Mouse (Mus musculus) gastrocnemius, adult 2 months (tissue): ENCODE results near the gene Gm20521. TPM values are rescaled to one million over a fixed set of nuclear protein-coding genes. Genes with fewer than 3 reads are reported as not detected.

Experiments used
- DNase-seq: peaks from one replicate; pipeline ENCODE4 v3.0.0; 2022
- H3K27ac ChIP-seq: fragments of 200-600 bp; 2 replicates; pipeline ENCODE4 v1.8.1; 2022; ENCODE audit warnings: mild to moderate bottlenecking
- H3K4me3 ChIP-seq: fragments of 200-600 bp; 2 replicates; pipeline ENCODE4 v1.8.1; 2022; ENCODE audit warnings: mild to moderate bottlenecking, moderate library complexity
- CTCF ChIP-seq: fragments of 200-600 bp; IDR thresholded peaks from 2 replicates; pipeline ENCODE4 v1.8.1; 2022; ENCODE audit warnings: antibody characterized with exemption, mild to moderate bottlenecking, moderate library complexity
- intact Hi-C: fragments of 180-260 bp; cut with DNase I; formaldehyde crosslinking; loops from one replicate; pipeline ENCODE4 v1.15.1; 2025
- total RNA-seq, 2 experiments: library from RNA; stranded (reverse); gene quantifications; 2 replicates each; pipeline ENCODE4 v1.2.3; 2021

Gene Gm20521
- total RNA-seq, 2 experiments from 2014 or later: 0.56 to 4.4 TPM

DNA sequence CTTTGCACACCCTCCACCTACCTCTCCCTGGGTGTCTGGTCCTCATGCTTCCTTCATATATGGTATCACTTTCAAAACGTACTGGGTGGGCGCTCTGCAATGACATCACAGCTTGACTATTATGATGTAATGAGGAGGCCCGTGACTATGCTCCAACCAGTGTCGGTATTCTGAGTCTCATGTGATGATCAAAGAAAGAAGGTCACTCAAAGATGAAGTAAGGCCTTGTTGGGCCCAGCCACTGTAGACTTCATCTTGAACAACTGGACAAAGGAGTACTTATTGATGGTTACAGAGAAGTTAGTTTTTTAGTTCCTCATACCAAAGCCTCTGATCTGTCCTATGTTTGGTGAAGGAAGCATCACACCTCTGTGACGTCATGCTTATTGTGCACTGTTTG, 12.4 kb upstream of the Gm20521 start, which contains the start of gene Homez:
Gene Homez, minus strand, starts transcription at position 101 of the 400 bp plus-strand sequence.
- Histone ChIP-seq H3K4me3 (no peak within 1 kb of the TSS), H3K27ac (no peak within 1 kb of the TSS)
- intact Hi-C loops: no loop called here
- no peak for DNase-seq
- TF ChIP-seq CTCF: no peak

DNA sequence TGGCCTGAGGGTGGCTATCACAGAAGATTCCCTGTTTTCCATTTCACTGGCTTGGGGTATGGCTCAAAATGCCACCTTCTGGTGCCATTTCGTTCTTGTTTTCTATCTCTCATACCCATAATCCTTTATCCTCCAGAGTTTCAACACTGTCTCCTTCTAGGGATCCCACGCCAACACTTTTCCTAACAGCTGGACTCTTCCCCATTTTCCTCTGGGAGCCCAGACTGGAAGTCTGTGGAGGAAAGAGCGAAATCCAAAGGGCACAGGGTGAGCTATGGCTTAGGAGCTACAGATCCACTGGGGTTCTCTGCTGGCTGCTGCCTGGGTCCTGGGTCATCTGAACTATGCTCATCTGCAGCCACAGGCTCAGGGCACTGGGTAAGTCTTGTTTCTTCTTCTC, 9.1 kb upstream of the Gm20521 start:
- no peak for TF ChIP-seq CTCF
- no peak for DNase-seq
- intact Hi-C loops: no loop called here

DNA sequence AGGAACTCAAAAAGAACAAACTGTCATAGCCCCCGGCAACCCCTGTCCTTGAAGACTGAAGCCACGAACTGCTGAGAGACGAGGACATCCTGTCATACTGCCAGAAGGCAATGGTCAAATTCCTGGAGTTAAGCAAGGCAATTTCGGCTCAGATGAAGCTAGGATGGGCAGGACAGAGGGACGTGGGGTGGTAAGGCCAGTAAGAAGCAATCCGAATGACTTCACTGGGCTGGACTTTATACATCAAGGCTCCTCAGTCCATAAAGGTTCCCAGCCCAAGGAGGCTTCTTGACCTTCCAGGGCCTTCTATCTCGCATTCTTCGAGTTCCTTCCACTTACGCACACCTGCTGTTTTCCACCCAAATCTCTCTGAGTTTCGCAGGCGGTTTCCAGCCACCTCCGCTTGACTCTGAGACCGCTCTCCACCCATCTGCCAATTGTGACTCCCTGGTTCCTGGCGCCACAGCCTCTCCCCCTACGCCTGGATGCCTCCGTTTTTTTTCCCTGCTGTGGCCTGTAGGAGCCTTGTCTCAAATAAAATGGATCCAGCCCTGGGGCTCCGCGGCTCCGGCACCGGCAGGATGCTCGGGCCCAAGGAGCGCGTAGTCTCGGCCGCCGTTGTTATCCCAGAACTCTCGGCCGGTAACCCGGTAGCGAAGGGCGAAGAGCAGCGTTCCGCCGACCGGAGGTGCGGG, 7.2 kb upstream of the Gm20521 start:
- intact Hi-C loops: no loop called here
- Histone ChIP-seq H3K27ac (peak overlapping the region; percentile 94), H3K4me3 (peak overlapping the region; percentile 77)
- TF ChIP-seq CTCF: no peak
- no peak for DNase-seq

More for the DNA sequence above, 9.1 kb upstream of the Gm20521 start:
- H3K27ac ChIP-seq: no peak overlapping the region
- H3K4me3 ChIP-seq: no peak overlapping the region

DNA sequence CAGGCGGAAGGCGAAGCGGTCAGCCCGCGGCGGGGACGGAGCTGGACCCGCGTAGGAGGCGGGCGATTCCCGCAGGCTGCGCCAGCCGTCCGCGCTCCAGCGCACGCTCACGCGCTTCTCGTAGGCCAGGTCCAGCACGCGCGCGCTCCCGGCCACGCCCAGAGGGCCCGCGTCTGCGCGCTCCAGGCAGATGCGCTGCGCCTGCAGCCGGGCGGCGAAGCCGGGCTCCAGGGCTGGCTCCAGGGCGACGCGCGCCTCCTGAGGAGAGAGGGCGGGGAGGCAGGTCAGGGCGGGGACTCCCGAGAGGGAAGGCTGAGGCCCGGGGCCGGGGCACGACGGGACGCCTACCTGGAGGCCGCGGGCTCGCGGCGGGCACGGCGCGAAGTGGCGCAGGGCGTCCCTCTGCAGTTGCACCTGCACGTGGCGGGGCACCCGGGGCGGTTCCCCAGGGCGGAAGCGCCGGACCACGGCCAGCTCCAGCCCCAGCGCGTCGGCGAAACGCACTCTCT, 6.6 kb upstream of the Gm20521 start:
- intact Hi-C loops: no loop called here
- peak; percentile 96 for DNase-seq
- H3K27ac ChIP-seq: peak overlapping the region; percentile 94
- H3K4me3 ChIP-seq: peak overlapping the region; percentile 77
- no peak for TF ChIP-seq CTCF

DNA sequence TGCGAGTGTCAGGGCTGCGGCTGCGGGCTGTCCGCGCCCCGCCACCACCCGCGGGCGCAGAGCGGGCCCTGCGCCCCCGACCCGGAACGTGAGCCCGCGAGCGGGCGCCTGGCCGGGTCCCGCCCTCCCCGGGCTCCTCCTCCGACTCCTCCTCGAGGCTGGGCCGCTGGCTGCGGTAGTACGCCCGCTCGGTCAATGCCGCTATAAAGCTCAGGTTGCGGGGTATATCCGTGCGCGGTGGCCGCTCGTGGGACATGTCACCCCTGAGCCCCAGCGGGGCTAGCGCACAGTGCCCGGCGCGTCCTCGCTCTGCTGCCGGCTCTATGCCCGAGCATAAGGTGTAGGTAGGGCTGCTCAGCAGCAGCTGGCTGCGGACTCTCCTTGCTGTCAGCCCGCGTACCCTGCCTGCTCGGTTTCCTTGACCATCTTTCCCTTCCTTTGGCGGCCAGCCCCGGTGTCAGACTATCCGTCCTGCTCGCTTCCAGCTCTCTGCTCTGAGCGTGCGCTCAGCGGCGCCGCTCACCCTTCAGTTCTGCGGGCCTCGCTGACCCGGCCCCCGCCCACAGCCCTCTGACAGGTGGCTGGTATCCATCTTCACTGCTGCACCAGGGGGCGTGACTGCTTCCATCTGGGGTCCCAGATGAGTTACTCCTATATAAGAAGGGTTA, 6.1 kb upstream of the Gm20521 start, which contains the start of gene Ppp1r3e:
Gene Ppp1r3e, minus strand, starts transcription at position 503 of the 668 bp plus-strand sequence.
- H3K4me3 ChIP-seq: peak within 1 kb of the TSS; percentile 77
- H3K27ac ChIP-seq: peak within 1 kb of the TSS; percentile 94
- TF ChIP-seq CTCF: no peak; the same call in 1 of the 2 replicates
- peak; percentile 87 for DNase-seq
- intact Hi-C loops: no loop called here

DNA sequence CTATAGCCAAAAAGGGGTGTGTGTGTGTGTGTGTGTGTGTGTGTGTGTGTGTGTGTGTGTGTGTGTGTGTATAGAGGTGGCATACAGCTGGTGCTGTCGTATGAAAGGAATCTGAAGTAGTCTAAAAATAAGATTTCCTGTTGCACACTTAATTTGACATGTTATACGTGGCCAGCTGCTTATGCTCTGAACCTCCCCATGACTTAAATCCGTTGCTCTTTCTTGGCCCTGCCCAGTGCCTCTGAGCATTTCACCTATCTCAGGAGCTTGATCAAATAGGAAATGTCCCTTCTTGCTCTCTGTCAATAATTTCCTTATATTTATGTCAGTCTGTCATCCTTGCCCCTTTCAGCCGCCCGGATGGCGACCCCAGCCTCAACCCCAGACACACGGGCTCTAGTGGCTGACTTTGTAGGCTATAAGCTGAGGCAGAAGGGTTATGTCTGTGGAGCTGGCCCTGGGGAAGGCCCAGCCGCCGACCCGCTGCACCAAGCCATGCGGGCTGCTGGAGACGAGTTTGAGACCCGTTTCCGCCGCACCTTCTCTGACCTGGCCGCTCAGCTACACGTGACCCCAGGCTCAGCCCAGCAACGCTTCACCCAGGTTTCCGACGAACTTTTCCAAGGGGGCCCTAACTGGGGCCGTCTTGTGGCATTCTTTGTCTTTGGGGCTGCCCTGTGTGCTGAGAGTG, 926 bp downstream of the Gm20521 start:
- H3K4me3 ChIP-seq: peak overlapping the region; percentile 88
- no peak for DNase-seq
- peak overlapping the region; percentile 92 for H3K27ac ChIP-seq
- no peak for TF ChIP-seq CTCF
- intact Hi-C loops: no loop called here

DNA sequence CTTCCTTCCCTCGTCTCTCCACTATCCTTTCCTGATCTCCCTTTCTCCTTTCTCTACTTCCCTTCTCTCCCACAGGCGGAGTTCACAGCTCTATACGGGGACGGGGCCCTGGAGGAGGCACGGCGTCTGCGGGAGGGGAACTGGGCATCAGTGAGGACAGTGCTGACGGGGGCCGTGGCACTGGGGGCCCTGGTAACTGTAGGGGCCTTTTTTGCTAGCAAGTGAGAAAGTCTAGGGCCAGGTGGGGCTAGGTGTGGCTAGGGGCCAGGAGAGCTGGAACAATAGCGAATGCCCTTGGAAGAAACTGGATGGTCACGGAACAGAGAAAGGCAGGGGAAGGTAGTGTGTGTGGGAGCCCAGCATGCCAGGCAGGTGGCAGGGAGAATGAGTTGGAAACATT, 2.1 kb downstream of the Gm20521 start:
- Histone ChIP-seq H3K4me3 (no peak overlapping the region), H3K27ac (no peak overlapping the region)
- intact Hi-C loops: no loop called here
- TF ChIP-seq CTCF: no peak
- no peak for DNase-seq

DNA sequence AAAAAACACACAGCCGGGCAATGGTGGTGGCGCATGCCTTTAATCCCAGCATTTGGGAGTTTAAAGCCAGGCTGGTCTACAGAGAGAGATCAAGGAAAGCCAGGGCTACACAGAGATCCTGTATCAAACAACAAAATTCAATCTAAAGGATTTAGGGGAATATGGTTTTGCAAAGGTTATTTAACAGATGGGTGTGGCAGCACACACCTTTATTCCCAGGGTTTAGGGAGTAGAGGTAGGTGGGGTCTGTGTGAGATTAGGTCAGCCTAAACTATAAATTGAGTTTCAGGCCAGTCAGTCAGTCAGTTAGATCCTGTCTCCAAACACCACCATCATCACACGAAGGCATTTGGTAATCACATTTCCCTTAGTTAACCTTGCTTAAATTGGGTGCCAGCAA, 9.0 kb downstream of the Gm20521 start, which contains the start of gene Pabpn1:
Gene Pabpn1, plus strand, starts transcription at position 301 of the 400 bp plus-strand sequence.
- Histone ChIP-seq H3K4me3 (peak within 1 kb of the TSS; percentile 84), H3K27ac (peak within 1 kb of the TSS; percentile 89)
- intact Hi-C loops: loop anchor here (10.0 kb wide), 1 partner anchor 203 kb away; the partner anchor contains the start of genes Thtpa and Zfhx2
- no peak for TF ChIP-seq CTCF
- DNase-seq: no peak

DNA sequence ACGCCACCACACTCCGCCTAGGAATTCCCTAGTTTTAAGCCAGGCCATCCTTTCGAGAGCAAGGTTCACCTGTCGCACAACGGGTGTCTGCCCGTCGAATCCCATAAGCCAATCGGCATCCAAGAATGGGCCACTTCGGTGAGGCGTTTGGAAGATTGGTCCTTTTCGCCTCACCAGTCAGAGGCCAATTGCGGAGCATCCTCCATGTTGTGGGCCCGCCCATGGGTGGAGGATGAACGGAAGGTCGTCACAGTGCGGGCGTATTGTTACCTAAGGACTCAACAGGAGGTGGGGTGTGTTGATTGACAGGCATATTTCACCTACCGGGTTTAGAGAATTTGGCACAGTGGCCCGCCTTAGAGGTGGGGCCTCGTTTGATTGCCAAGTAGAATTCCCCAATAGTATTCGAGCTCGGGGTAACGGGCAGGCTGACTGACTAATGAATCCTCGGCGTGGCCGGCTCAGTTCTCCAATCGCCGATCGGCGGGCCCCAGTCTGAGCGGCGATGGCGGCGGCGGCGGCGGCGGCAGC, 10.5 kb downstream of the Gm20521 start:
- DNase-seq: peak; percentile 97
- H3K4me3 ChIP-seq: peak overlapping the region; percentile 84
- H3K27ac ChIP-seq: peak overlapping the region; percentile 98
- no peak for TF ChIP-seq CTCF
- intact Hi-C loops: loop anchor here (10.0 kb wide), 1 partner anchor 201 kb away; the partner anchor contains the start of genes Thtpa and Zfhx2

DNA sequence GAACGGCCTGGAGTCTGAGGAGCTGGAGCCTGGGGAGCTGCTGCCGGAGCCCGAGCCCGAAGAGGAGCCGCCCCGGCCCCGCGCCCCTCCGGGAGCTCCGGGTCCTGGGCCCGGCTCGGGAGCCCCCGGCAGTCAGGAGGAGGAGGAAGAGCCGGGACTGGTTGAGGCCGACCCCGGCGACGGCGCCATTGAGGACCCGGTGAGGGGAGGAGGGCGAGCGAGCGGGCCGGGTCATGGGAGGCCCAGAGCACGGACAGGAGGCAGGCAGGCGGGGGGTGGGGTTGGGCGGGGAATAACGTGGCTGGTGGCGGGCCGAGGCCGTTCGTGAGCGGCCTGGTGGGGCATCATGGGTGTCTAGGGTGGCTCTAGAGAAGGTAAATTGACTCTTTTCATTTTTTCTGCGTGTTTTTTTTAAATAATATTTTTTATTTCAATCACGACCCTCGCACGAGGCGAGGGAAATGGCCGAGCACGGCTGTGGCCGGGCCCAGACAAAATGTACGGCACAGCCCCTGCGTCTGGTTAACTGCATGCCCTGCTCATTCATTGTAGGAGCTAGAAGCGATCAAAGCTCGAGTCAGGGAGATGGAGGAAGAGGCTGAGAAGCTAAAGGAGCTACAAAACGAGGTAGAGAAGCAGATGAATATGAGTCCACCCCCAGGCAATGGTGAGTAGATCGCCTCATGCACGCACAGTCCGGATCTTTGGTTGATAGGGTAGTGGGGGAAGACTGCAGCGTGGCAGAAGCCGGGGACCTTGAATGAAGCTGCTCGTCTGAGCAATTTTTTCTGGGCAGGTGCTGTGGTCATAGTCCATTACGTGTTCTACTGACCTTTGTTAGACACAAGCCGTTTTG, 11.3 kb downstream of the Gm20521 start:
- Histone ChIP-seq H3K27ac (peak overlapping the region; percentile 98), H3K4me3 (peak overlapping the region; percentile 84)
- TF ChIP-seq CTCF: no peak
- intact Hi-C loops: loop anchor here (10.0 kb wide), 1 partner anchor 200 kb away; the partner anchor contains the start of genes Thtpa and Zfhx2
- DNase-seq: peak; percentile 82

DNA sequence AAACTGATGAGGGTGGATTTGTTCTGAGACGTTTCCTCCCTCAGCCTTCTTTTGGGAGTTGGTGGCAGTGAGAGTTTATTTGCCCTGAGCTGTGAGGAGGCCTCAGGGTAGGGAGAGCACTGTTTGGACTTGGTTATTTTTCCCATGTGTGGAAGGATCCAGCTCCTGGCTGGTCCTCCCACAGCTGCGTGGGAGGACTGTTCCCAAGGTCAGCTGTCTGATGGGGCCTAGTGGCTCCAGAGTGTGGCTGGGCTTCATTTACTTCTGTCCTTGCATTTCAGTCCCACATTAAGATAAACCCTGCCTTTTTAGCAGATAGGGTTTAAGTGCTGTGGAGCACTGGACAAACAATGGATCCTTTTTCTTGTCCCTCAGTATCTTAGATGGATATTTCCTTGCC, 14.2 kb downstream of the Gm20521 start:
- intact Hi-C loops: loop anchor here (10.0 kb wide), 1 partner anchor 197 kb away; the partner anchor contains the start of genes Thtpa and Zfhx2
- no peak for TF ChIP-seq CTCF
- no peak overlapping the region for H3K27ac ChIP-seq

More for the DNA sequence above, 14.2 kb downstream of the Gm20521 start:
- no peak overlapping the region for H3K4me3 ChIP-seq
- no peak for DNase-seq
